Mouse (Mus musculus) urinary bladder, postnatal 36 days (tissue): Measurements from ENCODE around the gene Acta2.

Experiments
- DNase-seq, 2 experiments: peaks; one replicate each; pipeline ENCODE4 v3.0.0; 2022; ENCODE audit warnings: low spot score in 2 of 2, mixed read lengths in 1 of 2

Acta2 gene

GRCm38 (mm10) chr19:34270106-34270726 lies 14.8 kb upstream of the Acta2 start:
- no peak for DNase-seq

GRCm38 (mm10) chr19:34268991-34269390 lies 13.6 kb upstream of the Acta2 start:
- no peak for DNase-seq

DNA sequence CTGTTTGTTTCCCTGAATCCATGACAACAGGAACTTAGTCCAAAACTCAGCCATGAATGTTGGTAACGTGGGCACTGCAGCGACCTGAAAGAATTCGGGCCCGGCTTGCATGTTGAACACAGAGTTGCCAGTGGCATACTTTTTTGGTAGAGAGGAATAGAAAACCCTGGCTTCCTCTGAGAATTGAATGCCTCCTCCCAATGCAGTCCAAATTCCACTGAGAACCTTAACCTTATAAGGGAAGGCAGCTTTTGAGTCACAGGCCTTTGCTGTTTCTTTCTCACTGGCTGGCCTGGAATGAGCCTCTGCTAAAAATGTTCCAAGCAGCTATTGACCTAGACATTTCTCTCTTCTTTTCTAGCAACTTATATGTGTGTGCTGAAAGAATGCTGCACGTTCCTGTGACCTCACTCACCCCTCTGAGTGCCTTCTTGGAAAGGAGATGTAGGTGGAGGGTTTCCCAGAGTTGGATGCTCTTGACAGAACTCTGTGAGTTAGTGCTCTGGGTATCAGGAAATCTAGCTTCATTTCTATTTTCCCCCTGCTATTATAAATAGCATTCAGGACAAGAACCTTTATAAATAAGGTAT lies 10.3 kb upstream of the Acta2 start:
- no peak for DNase-seq

DNA sequence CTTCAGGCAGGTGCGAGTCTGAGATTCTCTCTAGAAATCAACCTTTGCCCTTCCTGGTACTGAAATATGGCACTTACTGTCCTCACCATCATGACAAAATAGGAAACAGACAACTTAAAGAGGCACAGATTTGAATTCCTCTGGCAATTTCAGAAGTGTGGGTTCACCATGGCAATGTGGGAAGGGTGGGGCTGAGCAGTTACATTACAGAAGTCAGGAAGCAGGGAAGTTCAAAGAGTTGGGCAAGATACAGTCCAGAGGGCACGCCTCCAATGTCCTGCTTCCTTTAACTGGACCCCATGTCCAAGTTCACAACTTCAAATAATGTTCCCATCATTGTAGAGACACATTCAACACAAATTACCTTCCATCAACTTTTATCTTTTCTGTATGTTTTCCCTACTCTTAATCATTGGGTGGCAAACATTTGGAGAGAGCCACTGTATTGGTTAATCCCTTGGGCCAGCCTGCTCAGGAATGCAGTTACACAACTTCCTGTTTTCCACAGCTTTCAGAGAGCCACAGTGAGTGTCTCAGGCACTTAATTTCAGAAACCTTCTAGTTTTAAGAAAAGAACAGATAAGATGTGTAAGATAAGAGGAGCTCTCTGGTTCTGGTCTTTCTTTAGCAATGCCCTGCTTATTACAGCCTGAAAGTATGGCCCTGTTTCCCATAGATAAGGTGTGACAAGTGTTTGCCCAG lies 7.0 kb upstream of the Acta2 start:
- DNase-seq, result no peak

GRCm38 (mm10) chr19:34256936-34257335 lies 1.5 kb upstream of the Acta2 start:
- DNase-seq, result no peak

- DNase-seq, result no peak
Measured at GRCm38 (mm10) chr19:34256149-34256548, 759 bp upstream of the Acta2 start.

- no peak for DNase-seq
Measured at GRCm38 (mm10) chr19:34254101-34254879, 1.1 kb downstream of the Acta2 start.

GRCm38 (mm10) chr19:34252450-34252849 lies 2.9 kb downstream of the Acta2 start:
- no peak for DNase-seq

- no peak for DNase-seq
Measured at GRCm38 (mm10) chr19:34251900-34252299, 3.5 kb downstream of the Acta2 start.

- no peak for DNase-seq
Measured at GRCm38 (mm10) chr19:34250621-34251020, 4.8 kb downstream of the Acta2 start.

GRCm38 (mm10) chr19:34248558-34248957 lies 6.8 kb downstream of the Acta2 start:
- no peak for DNase-seq

DNA sequence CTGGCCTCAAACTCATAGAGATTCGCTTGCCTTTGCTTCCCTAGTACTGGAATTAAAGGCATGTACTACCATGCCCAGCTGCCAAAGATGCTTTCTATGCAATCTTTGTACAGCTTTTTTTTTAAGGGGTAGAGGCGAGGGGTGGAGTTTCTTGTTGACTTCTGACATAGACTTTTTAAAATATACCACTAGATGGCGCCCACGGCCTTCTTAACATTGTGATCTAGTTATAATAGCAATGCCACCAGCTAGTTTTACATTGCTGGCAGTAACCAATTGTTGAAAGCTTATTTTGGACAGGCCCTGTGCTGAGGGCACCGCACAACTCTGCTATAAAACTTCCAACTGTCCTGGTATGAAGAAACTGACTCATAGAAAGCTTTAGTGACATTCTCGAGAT lies 11.3 kb downstream of the Acta2 start:
- DNase-seq, result peak; percentile 38 to 51

- no peak for DNase-seq
Measured at GRCm38 (mm10) chr19:34242925-34243324, 12.5 kb downstream of the Acta2 start.

DNA sequence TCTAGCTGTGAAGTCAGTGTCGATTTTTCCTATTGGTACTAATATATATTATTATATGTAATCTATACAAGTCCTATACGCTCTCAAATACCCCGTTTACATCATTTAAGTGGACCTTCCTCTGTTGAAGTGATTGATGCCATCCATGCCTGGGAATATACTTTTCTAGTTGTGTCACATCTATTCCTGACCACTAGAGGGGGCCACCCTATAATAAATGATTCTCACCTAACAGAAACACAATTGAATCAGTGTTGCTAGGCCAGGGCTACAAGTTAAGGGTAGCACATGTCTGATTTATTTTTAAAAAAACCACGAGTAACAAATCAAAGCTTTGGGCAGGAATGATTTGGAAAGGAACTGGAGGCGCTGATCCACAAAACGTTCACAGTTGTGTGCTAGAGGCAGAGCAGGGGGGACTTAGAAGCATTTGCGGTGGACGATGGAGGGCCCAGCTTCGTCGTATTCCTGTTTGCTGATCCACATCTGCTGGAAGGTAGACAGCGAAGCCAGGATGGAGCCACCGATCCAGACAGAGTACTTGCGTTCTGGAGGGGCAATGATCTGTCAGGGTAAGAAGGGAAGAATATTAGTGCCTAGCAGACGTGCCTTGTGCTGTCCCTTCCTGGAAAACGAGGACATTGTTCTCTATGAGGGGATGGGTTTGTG lies 14.0 kb downstream of the Acta2 start:
- no peak for DNase-seq

DNA sequence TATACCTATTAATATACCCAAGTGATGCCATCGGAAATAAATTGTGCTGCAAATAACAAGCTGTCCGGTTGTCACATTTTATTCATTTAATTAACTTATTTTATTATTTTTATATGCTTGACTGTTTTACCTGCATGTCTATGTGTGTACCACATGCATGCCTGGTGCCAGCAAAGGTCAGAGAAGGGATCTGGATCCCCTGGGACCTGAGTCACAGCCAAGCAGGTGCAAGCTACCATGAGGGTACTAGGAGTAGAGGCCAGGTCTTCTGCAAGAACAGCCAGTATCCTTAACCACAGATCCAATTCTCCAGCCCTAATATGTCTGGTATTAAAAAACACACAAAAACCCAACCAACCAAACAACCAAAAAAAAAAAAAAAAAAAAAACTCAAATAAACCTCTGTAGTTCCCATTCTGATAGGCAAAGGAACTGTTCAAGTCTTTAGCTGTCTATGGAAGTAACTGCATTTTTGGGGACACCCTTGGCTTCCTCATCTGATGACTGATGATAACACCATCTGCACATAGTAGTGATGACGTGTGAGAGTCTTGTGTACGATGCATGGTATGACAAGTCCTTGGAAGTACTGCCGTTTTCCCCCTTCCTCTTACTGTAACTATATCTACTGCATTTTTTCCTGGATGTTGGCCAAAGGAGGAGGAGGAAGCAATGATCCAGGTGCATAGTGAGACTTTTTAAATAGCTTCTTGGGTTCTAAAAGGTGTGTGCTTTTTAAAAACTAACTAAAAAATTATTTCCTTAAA lies 14.9 kb downstream of the Acta2 start:
- no peak for DNase-seq

DNA sequence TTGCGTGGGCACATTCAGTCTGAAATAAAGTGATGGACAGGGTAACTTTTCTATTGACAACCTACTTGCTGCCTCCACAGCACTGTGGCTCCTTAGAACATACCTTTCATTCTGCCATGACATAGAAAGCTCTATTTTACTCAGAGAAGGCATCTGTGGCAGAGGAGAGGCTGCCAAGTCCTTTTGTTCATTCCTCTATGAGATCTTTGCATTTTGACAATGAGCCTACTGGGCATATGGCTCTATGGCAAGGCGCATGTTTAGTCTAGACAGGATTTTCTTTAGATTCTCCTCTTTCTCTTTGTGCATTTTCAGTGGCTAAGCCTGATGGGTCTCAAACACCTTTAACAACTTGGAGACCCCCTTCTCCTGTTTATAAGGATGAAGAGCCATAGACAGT lies 17.6 kb downstream of the Acta2 start:
- no peak for DNase-seq

DNA sequence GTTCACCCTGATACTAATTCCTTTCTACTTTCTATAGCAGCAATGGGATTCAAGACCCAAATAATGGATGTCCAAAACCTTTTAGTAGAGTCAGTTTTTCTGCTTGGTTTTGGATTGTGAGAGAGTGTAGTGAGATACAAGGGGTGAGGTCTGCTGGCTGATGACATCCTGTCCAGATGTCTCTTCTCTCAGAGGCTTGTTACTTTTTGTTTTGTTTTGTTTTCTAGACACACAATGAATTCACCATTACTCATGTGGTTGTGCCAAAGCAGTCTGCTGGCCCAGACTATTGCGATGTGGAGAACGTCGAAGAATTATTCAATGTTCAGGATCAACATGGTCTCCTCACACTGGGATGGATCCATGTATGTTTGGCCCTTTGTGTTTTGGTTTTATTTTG lies 19.3 kb downstream of the Acta2 start:
- DNase-seq, result no peak

- DNase-seq, result peak in 1 of 2 experiments; percentile 63
Measured at GRCm38 (mm10) chr19:34233944-34234343, 21.4 kb downstream of the Acta2 start.

GRCm38 (mm10) chr19:34232326-34232725 lies 23.1 kb downstream of the Acta2 start:
- no peak for DNase-seq

GRCm38 (mm10) chr19:34231596-34231995 lies 23.8 kb downstream of the Acta2 start:
- DNase-seq, result no peak

DNA sequence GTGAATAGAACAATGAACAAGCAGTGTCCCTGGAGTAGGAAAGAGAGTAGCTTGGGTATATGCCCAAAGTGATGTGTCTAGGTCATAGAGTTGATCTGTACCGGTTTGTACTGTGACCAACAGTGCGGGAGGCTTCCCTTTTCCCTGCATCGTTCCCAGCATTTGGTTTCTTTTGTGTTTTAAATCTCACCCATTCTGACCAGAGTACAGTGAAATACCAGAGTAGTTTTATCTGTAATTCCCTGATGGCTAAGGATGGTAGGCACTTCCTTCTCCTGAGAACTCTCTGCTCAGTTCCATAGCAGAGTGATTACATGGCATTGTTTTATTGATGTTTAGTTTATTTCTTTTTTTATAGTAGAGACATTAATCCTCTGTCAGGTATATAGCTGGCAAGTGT lies 32.6 kb downstream of the Acta2 start:
- DNase-seq, result no peak
